Mouse (Mus musculus): Measurements from ENCODE around the gene Mybpc3.

Mybpc3 gene

GRCm38 (mm10) chr2:91167629-91168028, 49.7 kb downstream of the Mybpc3 start:
- DNase-seq (ENCODE audit: low spot score in 2 of 2): no peak

- DNase-seq (ENCODE audit: low spot score in 2 of 2): no peak
These were observed 51.8 kb downstream of the Mybpc3 start for GRCm38 (mm10) chr2:91169587-91170322.

GRCm38 (mm10) chr2:91175490-91175889, 57.5 kb downstream of the Mybpc3 start:
- no peak for DNase-seq (ENCODE audit: low spot score in 2 of 2)

GRCm38 (mm10) chr2:91176234-91176633, 58.3 kb downstream of the Mybpc3 start:
- DNase-seq (ENCODE audit: low spot score in 2 of 2): no peak

- DNase-seq (ENCODE audit: low spot score in 2 of 2): no peak
These were observed 61.9 kb downstream of the Mybpc3 start for GRCm38 (mm10) chr2:91179825-91180224.

GRCm38 (mm10) chr2:91180706-91181105, 62.8 kb downstream of the Mybpc3 start:
- DNase-seq (ENCODE audit: low spot score in 2 of 2): no peak

- no peak for DNase-seq (ENCODE audit: low spot score in 2 of 2)
These were observed 64.1 kb downstream of the Mybpc3 start for GRCm38 (mm10) chr2:91182016-91182404.

- DNase-seq (ENCODE audit: low spot score in 2 of 2): peak; percentile 63 to 70
These were observed 64.6 kb downstream of the Mybpc3 start for GRCm38 (mm10) chr2:91182405-91183147.

- DNase-seq (ENCODE audit: low spot score in 2 of 2): peak; percentile 93 to 95
These were observed 65.2 kb downstream of the Mybpc3 start for GRCm38 (mm10) chr2:91183148-91183513.

- peak; percentile 42 to 48 for DNase-seq (ENCODE audit: low spot score in 2 of 2)
These were observed 65.9 kb downstream of the Mybpc3 start, which contains the start of gene Madd for GRCm38 (mm10) chr2:91183711-91184405. Gene Madd (minus strand): TSS chr2:91183837.
